Mouse (Mus musculus): ENCODE results near the gene Selenof. TPM values are rescaled to one million over a fixed set of nuclear protein-coding genes. Genes with fewer than 3 reads are reported as not detected.
"Not testable (repeated sequence)": the region's sequence is repeated elsewhere in the genome, so short reads cannot be mapped to it uniquely, and the experiment has no call there.

The Selenof gene
- polyA plus RNA-seq, 1 experiment = 97.5 TPM

DNA sequence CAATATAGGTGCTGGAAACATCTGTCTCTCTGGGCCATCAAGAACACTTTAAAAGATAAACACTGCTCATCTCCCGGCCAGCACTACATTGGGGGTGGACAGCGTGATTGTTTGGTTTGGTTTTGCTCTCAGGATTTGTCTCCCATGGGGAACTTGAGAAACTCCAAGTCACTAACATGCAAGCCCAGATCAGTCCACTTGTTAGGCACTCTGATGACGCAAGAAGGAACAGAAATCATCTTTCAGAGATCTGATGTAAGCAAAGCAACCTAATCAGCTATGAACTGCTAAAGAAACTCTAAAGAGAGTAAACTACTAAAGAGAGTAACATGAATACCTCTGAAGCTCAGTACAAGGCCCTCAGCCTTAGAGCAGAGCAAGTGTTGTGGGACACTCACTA lies 33.5 kb downstream of the Selenof start:
- H3K27me3 ChIP-seq (ENCODE audit: control insufficient read depth, insufficient read depth, low read length) = no peaks in the 10 kb centered on the region
- no peak overlapping the region for H3K27ac ChIP-seq (ENCODE audit: control insufficient read depth, insufficient read depth, low read depth, low read length)
- no peaks in the 10 kb centered on the region for H3K36me3 ChIP-seq (ENCODE audit: control insufficient read depth, insufficient read depth, low read length)
- H3K4me3 ChIP-seq (ENCODE audit: control insufficient read depth, low read depth, low read length) = no peak overlapping the region
- TF ChIP-seq CTCF (IDR thresholded peaks at IDR 0.05; ENCODE audit: control insufficient read depth, insufficient read depth, insufficient replicate concordance, low read depth, low read length) = no peak
- TF ChIP-seq POLR2A (IDR thresholded peaks at IDR 0.05; ENCODE audit: control insufficient read depth, low read depth, low read length) = no peak
- H3K4me1 ChIP-seq (ENCODE audit: control insufficient read depth, insufficient read depth, low read length) = no peaks in the 10 kb centered on the region

DNA sequence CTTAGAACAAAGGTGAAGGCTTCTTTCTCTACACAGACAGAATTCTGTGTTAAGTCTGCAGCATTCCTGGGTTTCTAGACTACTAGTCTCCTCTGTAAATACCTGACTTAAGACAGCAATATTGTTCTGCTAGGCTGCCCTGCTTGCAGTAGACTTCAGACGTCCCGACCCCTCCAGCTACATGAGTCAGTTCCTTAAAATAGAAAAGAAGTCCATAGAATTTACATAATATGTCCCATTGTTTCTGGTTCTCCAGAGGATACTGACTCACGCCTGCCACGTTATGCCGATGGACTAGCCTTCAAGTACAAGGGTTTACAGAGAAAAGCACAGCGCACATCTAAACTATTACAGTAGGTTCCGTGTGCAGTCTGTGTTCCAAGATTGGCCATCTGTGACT lies 34.1 kb downstream of the Selenof start:
- TF ChIP-seq CTCF (IDR thresholded peaks at IDR 0.05; ENCODE audit: control insufficient read depth, insufficient read depth, insufficient replicate concordance, low read depth, low read length) (no peak), POLR2A (IDR thresholded peaks at IDR 0.05; ENCODE audit: control insufficient read depth, low read depth, low read length) (no peak)
- Histone ChIP-seq H3K27ac (ENCODE audit: control insufficient read depth, insufficient read depth, low read depth, low read length) (no peak overlapping the region), H3K36me3 (ENCODE audit: control insufficient read depth, insufficient read depth, low read length) (no peaks in the 10 kb centered on the region), H3K4me1 (ENCODE audit: control insufficient read depth, insufficient read depth, low read length) (no peaks in the 10 kb centered on the region), H3K27me3 (ENCODE audit: control insufficient read depth, insufficient read depth, low read length) (no peaks in the 10 kb centered on the region), H3K4me3 (ENCODE audit: control insufficient read depth, low read depth, low read length) (no peak overlapping the region)

DNA sequence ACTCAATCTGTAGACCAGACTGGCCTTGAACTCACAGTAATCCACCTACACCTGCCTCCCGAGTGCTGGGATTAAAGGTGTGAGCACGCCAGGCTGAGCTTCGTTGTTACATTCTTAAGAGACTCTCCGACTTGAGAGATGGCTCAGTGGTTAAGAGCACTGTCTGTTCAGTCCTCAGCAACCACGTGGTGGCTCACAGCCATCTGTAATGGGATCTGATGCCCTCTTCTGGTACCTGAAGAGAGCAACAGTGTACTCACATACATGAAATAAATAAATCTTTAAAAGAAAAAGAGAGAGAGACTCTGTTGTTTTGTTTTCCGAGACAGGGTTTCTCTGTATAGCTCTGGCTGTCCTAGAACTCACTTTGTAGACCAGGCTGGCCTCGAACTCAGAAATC lies 35.7 kb downstream of the Selenof start:
- H3K4me1 ChIP-seq (ENCODE audit: control insufficient read depth, insufficient read depth, low read length); H3K4me3 ChIP-seq (ENCODE audit: control insufficient read depth, low read depth, low read length); H3K36me3 ChIP-seq (ENCODE audit: control insufficient read depth, insufficient read depth, low read length); H3K27me3 ChIP-seq (ENCODE audit: control insufficient read depth, insufficient read depth, low read length); H3K27ac ChIP-seq (ENCODE audit: control insufficient read depth, insufficient read depth, low read depth, low read length): not testable (repeated sequence)

DNA sequence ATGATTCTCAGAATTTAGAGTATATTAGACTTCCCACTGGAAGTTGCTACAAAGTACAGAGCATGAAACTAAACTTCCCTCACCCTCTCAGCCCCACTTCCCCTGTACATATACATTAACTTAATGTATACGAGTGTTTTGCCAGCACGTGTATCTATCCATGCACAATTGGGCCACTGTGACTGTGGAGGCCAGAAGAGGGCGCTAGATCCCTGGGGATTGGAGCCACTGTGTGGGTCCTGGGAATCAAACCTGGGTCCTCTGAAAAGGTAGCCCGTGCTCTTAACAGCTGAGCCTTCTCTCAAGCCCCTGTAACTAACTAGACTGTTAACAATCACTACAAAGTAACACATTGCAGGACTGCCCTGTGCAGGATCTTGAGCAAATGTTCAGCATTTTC lies 36.3 kb downstream of the Selenof start:
- H3K4me1 ChIP-seq (ENCODE audit: control insufficient read depth, insufficient read depth, low read length) = no peaks in the 10 kb centered on the region
- H3K27me3 ChIP-seq (ENCODE audit: control insufficient read depth, insufficient read depth, low read length) = no peaks in the 10 kb centered on the region
- H3K27ac ChIP-seq (ENCODE audit: control insufficient read depth, insufficient read depth, low read depth, low read length) = no peak overlapping the region
- H3K36me3 ChIP-seq (ENCODE audit: control insufficient read depth, insufficient read depth, low read length) = no peaks in the 10 kb centered on the region
- no peak overlapping the region for H3K4me3 ChIP-seq (ENCODE audit: control insufficient read depth, low read depth, low read length)
- no peak; the same call in 1 of the 2 replicates for TF ChIP-seq CTCF (IDR thresholded peaks at IDR 0.05; ENCODE audit: control insufficient read depth, insufficient read depth, insufficient replicate concordance, low read depth, low read length)
- no peak for TF ChIP-seq POLR2A (IDR thresholded peaks at IDR 0.05; ENCODE audit: control insufficient read depth, low read depth, low read length)

DNA sequence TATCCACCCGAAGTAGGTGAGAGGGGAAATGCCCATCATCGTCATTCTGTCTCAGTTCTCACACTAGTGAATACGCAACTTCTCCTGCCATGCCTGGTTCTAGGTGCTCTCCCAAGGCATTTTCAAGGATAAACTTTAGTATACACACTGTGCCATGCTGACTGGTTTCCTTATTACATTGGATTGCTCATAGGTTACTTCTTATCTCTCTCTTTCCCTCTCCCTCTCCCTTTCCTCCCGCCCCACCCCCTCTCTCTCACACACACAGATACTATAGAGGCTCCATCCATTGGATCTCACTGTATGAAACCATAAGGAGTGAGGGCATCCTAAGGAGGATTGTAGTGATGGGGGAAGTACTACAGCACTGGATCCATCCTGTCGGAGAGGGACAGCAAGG lies 38.0 kb downstream of the Selenof start:
- no peaks in the 10 kb centered on the region for H3K4me1 ChIP-seq (ENCODE audit: control insufficient read depth, insufficient read depth, low read length)
- no peaks in the 10 kb centered on the region for H3K27me3 ChIP-seq (ENCODE audit: control insufficient read depth, insufficient read depth, low read length)
- no peak for TF ChIP-seq POLR2A (IDR thresholded peaks at IDR 0.05; ENCODE audit: control insufficient read depth, low read depth, low read length)
- TF ChIP-seq CTCF (IDR thresholded peaks at IDR 0.05; ENCODE audit: control insufficient read depth, insufficient read depth, insufficient replicate concordance, low read depth, low read length) = no peak
- H3K4me3 ChIP-seq (ENCODE audit: control insufficient read depth, low read depth, low read length) = no peak overlapping the region
- H3K27ac ChIP-seq (ENCODE audit: control insufficient read depth, insufficient read depth, low read depth, low read length) = no peak overlapping the region
- no peaks in the 10 kb centered on the region for H3K36me3 ChIP-seq (ENCODE audit: control insufficient read depth, insufficient read depth, low read length)

DNA sequence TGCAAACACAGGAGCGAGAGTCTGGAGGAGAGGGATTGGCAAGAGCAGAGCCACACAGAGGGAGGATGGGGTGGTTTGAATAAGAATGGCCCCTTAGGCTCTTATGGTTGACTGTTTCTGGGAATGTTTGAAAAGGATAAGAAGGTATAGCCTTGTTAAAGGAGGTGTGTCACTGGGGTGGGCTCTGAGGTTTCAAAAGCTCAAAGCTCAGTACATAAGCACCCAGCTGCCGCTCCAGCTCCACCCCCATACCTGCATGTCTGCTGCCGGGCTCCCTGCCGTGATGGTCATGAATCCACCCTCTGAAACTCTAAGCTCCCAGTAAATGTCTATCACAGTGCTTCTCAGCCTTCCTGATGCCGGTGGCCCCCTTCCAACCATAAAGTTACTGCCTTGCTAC lies 40.7 kb downstream of the Selenof start:
- no peaks in the 10 kb centered on the region for H3K27me3 ChIP-seq (ENCODE audit: control insufficient read depth, insufficient read depth, low read length)
- H3K4me3 ChIP-seq (ENCODE audit: control insufficient read depth, low read depth, low read length) = no peak overlapping the region
- TF ChIP-seq POLR2A (IDR thresholded peaks at IDR 0.05; ENCODE audit: control insufficient read depth, low read depth, low read length) (no peak), CTCF (IDR thresholded peaks at IDR 0.05; ENCODE audit: control insufficient read depth, insufficient read depth, insufficient replicate concordance, low read depth, low read length) (no peak)
- H3K4me1 ChIP-seq (ENCODE audit: control insufficient read depth, insufficient read depth, low read length) = no peaks in the 10 kb centered on the region
- no peaks in the 10 kb centered on the region for H3K36me3 ChIP-seq (ENCODE audit: control insufficient read depth, insufficient read depth, low read length)
- no peak overlapping the region for H3K27ac ChIP-seq (ENCODE audit: control insufficient read depth, insufficient read depth, low read depth, low read length)

GRCm38 (mm10) chr3:144611626-144612271 lies 41.6 kb downstream of the Selenof start:
- Histone ChIP-seq H3K27me3 (ENCODE audit: control insufficient read depth, insufficient read depth, low read length) (no peaks in the 10 kb centered on the region), H3K4me1 (ENCODE audit: control insufficient read depth, insufficient read depth, low read length) (no peaks in the 10 kb centered on the region), H3K27ac (ENCODE audit: control insufficient read depth, insufficient read depth, low read depth, low read length) (no peak overlapping the region), H3K36me3 (ENCODE audit: control insufficient read depth, insufficient read depth, low read length) (no peaks in the 10 kb centered on the region), H3K4me3 (ENCODE audit: control insufficient read depth, low read depth, low read length) (no peak overlapping the region)
- TF ChIP-seq POLR2A (IDR thresholded peaks at IDR 0.05; ENCODE audit: control insufficient read depth, low read depth, low read length) (no peak), CTCF (IDR thresholded peaks at IDR 0.05; ENCODE audit: control insufficient read depth, insufficient read depth, insufficient replicate concordance, low read depth, low read length) (no peak)

- no peak overlapping the region for H3K27ac ChIP-seq (ENCODE audit: control insufficient read depth, insufficient read depth, low read depth, low read length)
- H3K4me3 ChIP-seq (ENCODE audit: control insufficient read depth, low read depth, low read length) = no peak overlapping the region
- TF ChIP-seq POLR2A (IDR thresholded peaks at IDR 0.05; ENCODE audit: control insufficient read depth, low read depth, low read length) = no peak
- no peak for TF ChIP-seq CTCF (IDR thresholded peaks at IDR 0.05; ENCODE audit: control insufficient read depth, insufficient read depth, insufficient replicate concordance, low read depth, low read length)
- H3K27me3 ChIP-seq (ENCODE audit: control insufficient read depth, insufficient read depth, low read length) = no peaks in the 10 kb centered on the region
- H3K4me1 ChIP-seq (ENCODE audit: control insufficient read depth, insufficient read depth, low read length) = no peaks in the 10 kb centered on the region
- H3K36me3 ChIP-seq (ENCODE audit: control insufficient read depth, insufficient read depth, low read length) = no peaks in the 10 kb centered on the region
Observed at GRCm38 (mm10) chr3:144612382-144612781, 42.3 kb downstream of the Selenof start.

Data from testis, adult 2 months (tissue).